ENCODE assay signal across 7 mouse cellular contexts in genomic region chr14:54516710-54517310, GRCm38 (mm10). TPM values are rescaled to one million over a fixed set of nuclear protein-coding genes. Genes with fewer than 3 reads are reported as not detected.
A peak's percentile ranks its signal among the peaks of the same experiment; 100 is the strongest.
DNase-seq lines count a peak whose midpoint lies in the region; ATAC-seq and TF ChIP-seq lines count a peak whose summit lies in the region.

No protein-coding gene starts in this region.

- H3K36me3 ChIP-seq in lung, embryonic 14.5 days (ENCODE audit: insufficient read depth): peaks cover 36% of the 10 kb centered on the region
- H3K36me3 ChIP-seq in limb, embryonic 10.5 days: peaks cover 43% of the 10 kb centered on the region

- H3K4me2 ChIP-seq in lung, embryonic 14.5 days: peak overlapping the region; percentile 85

- no peak; the same call in 1 of the 2 replicates for ATAC-seq in lung, embryonic 14.5 days (ENCODE audit: insufficient read depth)

- DNase-seq in lung, embryonic 14.5 days: no peak
- DNase-seq in lung, postnatal 4 days: no peak
- DNase-seq in limb, embryonic 10.5 days (ENCODE audit: low spot score): peak; percentile 31
- no peak for DNase-seq in spleen, postnatal 4 days (ENCODE audit: low spot score in 2 of 2)
- no peak for DNase-seq in kidney, adult 18-20 months

- H3K4me3 ChIP-seq in lung, embryonic 14.5 days (ENCODE audit: low read depth, low read length): peak overlapping the region; percentile 49
- peak overlapping the region; percentile 66 for H3K4me3 ChIP-seq in embryonic fibroblast, embryonic 13.5 days (ENCODE audit: insufficient read depth, low read length)
- H3K4me3 ChIP-seq in limb, embryonic 10.5 days: peak overlapping the region; percentile 81
- H3K4me3 ChIP-seq in olfactory bulb, adult 2 months (ENCODE audit: insufficient read depth, low read depth, low read length): peak overlapping the region; percentile 81

- peaks cover 9% of the 10 kb centered on the region; the same call in 1 of the 2 replicates for H3K4me1 ChIP-seq in lung, embryonic 14.5 days (ENCODE audit: insufficient read depth)
- peaks cover 5% of the 10 kb centered on the region; the same call in 1 of the 2 replicates for H3K4me1 ChIP-seq in embryonic fibroblast, embryonic 13.5 days (ENCODE audit: control insufficient read depth, insufficient read depth, low read length)
- H3K4me1 ChIP-seq in limb, embryonic 10.5 days: peaks cover 21% of the 10 kb centered on the region
- peaks cover 7% of the 10 kb centered on the region for H3K4me1 ChIP-seq in olfactory bulb, adult 2 months (ENCODE audit: control insufficient read depth, insufficient read depth, low read length)

- WGBS in lung, embryonic 14.5 days: 2% methylated on average over 17 of the region's 17 CpGs
- WGBS in limb, embryonic 10.5 days: 6% methylated on average over 17 of the region's 17 CpGs
- WGBS in olfactory bulb, adult 2 months: 2% methylated on average over 17 of the region's 17 CpGs

- no peak for TF ChIP-seq CTCF in lung, embryonic 14.5 days (IDR thresholded peaks at IDR 0.05; ENCODE audit: low read depth)
- no peak for TF ChIP-seq CTCF in embryonic fibroblast, embryonic 13.5 days (IDR thresholded peaks at IDR 0.05; ENCODE audit: borderline replicate concordance, insufficient read depth, low read length)
- no peak for TF ChIP-seq CTCF in olfactory bulb, adult 2 months (IDR thresholded peaks at IDR 0.05; ENCODE audit: insufficient read depth, low read depth, low read length)

- TF ChIP-seq POLR2A in embryonic fibroblast, embryonic 13.5 days (IDR thresholded peaks at IDR 0.05; ENCODE audit: low read depth, low read length): no peak
- no peak for TF ChIP-seq POLR2A in olfactory bulb, adult 2 months (IDR thresholded peaks at IDR 0.05; ENCODE audit: insufficient read depth, low read depth, low read length)

- H3K27ac ChIP-seq in lung, embryonic 14.5 days (ENCODE audit: low read depth): peak overlapping the region; percentile 25; the same call in 1 of the 2 replicates
- H3K27ac ChIP-seq in embryonic fibroblast, embryonic 13.5 days (ENCODE audit: insufficient read depth, low read length): peak overlapping the region; percentile 21
- peak overlapping the region; percentile 91 for H3K27ac ChIP-seq in limb, embryonic 10.5 days
- peak overlapping the region; percentile 79 for H3K27ac ChIP-seq in olfactory bulb, adult 2 months (ENCODE audit: insufficient read depth, low read depth, low read length)

- H3K27me3 ChIP-seq in lung, embryonic 14.5 days (ENCODE audit: insufficient read depth, low read length): no peaks in the 10 kb centered on the region
- no peaks in the 10 kb centered on the region for H3K27me3 ChIP-seq in limb, embryonic 10.5 days (ENCODE audit: low read depth, poor library complexity, severe bottlenecking)

- peak overlapping the region; percentile 74 for H3K9ac ChIP-seq in lung, embryonic 14.5 days

- H3K9me3 ChIP-seq in lung, embryonic 14.5 days (ENCODE audit: low read depth, low read length): no peaks in the 10 kb centered on the region
- H3K9me3 ChIP-seq in limb, embryonic 10.5 days (replicated peaks): 0 out of 2 replicates have a peak, but pooled peaks cover 2% of the 10 kb centered on the region

RNA-seq across cellular contexts. Expression of gene Prmt5, which starts 0.5 kb away (rescaled TPM):
- polyA plus RNA-seq in lung, embryonic 14.5 days (2014; fragmentation: Nextera tagmentation; extraction: Ambion mirVana): 88.2 and 96.5 TPM in 2 replicates
- polyA plus RNA-seq in embryonic fibroblast, embryonic 13.5 days (2011; ENCODE audit: insufficient read length, low read depth, missing spikeins): 54.8 and 60.4 TPM in 2 replicates
- 131 and 156 TPM in 2 replicates for polyA plus RNA-seq in limb, embryonic 10.5 days (2016; fragmentation: Nextera tagmentation; extraction: Ambion mirVana)
- polyA plus RNA-seq in olfactory bulb, adult 2 months (2012; ENCODE audit: insufficient read depth, insufficient read length, low replicate concordance, missing spikeins): not detected in 2 replicates

RNA-seq across cellular contexts. Expression of gene Haus4, which starts 37.6 kb away (rescaled TPM):
- polyA plus RNA-seq in lung, embryonic 14.5 days (2014; fragmentation: Nextera tagmentation; extraction: Ambion mirVana): 53.0 and 60.3 TPM in 2 replicates
- polyA plus RNA-seq in embryonic fibroblast, embryonic 13.5 days (2011; ENCODE audit: insufficient read length, low read depth, missing spikeins): 21.4 and 33.1 TPM in 2 replicates
- polyA plus RNA-seq in limb, embryonic 10.5 days (2016; fragmentation: Nextera tagmentation; extraction: Ambion mirVana): 57.5 and 63.0 TPM in 2 replicates
- not detected in 2 replicates for polyA plus RNA-seq in olfactory bulb, adult 2 months (2012; ENCODE audit: insufficient read depth, insufficient read length, low replicate concordance, missing spikeins)

RNA-seq across cellular contexts. Expression of gene Rem2, which starts 40.9 kb away (rescaled TPM):
- 8.1 and 8.3 TPM in 2 replicates for polyA plus RNA-seq in lung, embryonic 14.5 days (2014; fragmentation: Nextera tagmentation; extraction: Ambion mirVana)
- polyA plus RNA-seq in embryonic fibroblast, embryonic 13.5 days (2011; ENCODE audit: insufficient read length, low read depth, missing spikeins): 0.94 TPM in 1 of 2 replicates, not detected in the other
- polyA plus RNA-seq in limb, embryonic 10.5 days (2016; fragmentation: Nextera tagmentation; extraction: Ambion mirVana): 3.6 and 5.3 TPM in 2 replicates
- not detected in 2 replicates for polyA plus RNA-seq in olfactory bulb, adult 2 months (2012; ENCODE audit: insufficient read depth, insufficient read length, low replicate concordance, missing spikeins)

RNA-seq across cellular contexts. Expression of gene Lrp10, which starts 52.9 kb away (rescaled TPM):
- 46.1 and 46.2 TPM in 2 replicates for polyA plus RNA-seq in lung, embryonic 14.5 days (2014; fragmentation: Nextera tagmentation; extraction: Ambion mirVana)
- 85.6 and 98.2 TPM in 2 replicates for polyA plus RNA-seq in embryonic fibroblast, embryonic 13.5 days (2011; ENCODE audit: insufficient read length, low read depth, missing spikeins)
- polyA plus RNA-seq in limb, embryonic 10.5 days (2016; fragmentation: Nextera tagmentation; extraction: Ambion mirVana): 23.9 and 24.4 TPM in 2 replicates
- not detected in 2 replicates for polyA plus RNA-seq in olfactory bulb, adult 2 months (2012; ENCODE audit: insufficient read depth, insufficient read length, low replicate concordance, missing spikeins)

Comparison
In these comparisons a context has a peak if more than half of its experiments do, and no peak if none do; other contexts are left out.
1. H3K27ac ChIP-seq: peak in every context shown above with its lines; median percentile 91 in limb, embryonic 10.5 days; 79 in olfactory bulb, adult 2 months; 25 in lung, embryonic 14.5 days; 21 in embryonic fibroblast, embryonic 13.5 days.